Mouse (Mus musculus) layer of hippocampus, postnatal 25 days (tissue): Measurements from ENCODE around the gene Zbtb18. TPM values are rescaled to one million over a fixed set of nuclear protein-coding genes. Genes with fewer than 3 reads are reported as not detected.
"Not testable (repeated sequence)": the region's sequence is repeated elsewhere in the genome, so short reads cannot be mapped to it uniquely, and the experiment has no call there.

ENCODE experiments used
- DNase-seq, 2 experiments: peaks; one replicate each; pipeline ENCODE4 v3.0.0; 2022; ENCODE audit warnings: mixed read lengths in 2 of 2, low spot score in 1 of 2; ENCODE audit errors: extremely low spot score in 1 of 2
- total RNA-seq, 2 experiments: library from RNA; stranded (reverse); gene quantifications; 2 replicates each; pipeline ENCODE4 v1.2.3; 2021

The Zbtb18 gene
- total RNA-seq, 2 experiments from 2014 or later: 563 to 635 TPM

DNA sequence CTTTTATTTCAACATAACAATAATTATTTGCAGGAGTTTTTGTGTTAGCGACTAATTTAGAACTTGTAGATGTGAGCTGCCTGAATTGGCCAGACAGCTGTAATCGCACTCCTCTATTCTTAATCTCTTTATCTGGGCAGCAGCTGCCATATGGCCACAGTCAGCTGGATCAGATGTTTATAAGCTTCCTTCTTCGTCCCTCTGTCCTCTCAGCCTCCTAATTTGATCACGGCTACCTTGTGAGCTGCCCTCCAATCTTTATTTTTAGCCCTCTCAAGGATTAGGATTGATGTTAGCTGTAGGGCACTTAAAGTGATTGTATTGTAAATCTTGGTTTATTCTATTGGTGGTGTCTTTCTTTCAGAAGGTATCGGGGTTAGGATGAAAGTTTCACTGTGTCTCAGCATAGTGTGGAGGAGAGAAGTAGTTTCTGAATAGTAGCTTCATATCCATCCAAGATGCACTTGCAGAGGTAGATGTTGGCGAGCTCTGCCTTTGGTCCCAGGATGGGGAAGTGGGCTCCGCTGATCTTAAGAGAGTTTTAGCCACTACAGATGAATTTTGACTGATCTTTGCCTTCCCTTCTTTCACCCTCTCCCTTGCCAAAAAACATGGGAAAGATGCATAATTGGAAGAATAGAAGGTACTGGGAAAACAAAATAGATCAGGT is 3.4 kb downstream of the Zbtb18 start:
- DNase-seq: no peak

DNA sequence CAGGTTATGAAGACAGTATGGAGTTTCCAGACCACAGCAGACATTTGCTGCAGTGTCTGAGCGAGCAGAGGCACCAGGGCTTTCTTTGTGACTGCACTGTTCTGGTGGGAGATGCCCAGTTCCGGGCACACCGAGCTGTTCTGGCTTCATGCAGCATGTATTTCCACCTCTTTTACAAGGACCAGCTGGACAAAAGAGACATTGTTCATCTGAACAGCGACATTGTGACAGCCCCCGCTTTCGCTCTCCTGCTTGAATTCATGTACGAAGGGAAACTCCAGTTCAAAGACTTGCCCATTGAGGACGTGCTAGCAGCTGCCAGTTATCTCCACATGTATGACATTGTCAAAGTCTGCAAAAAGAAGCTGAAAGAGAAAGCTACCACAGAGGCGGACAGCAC is 4.9 kb downstream of the Zbtb18 start:
- peak; percentile 46 to 54 for DNase-seq

DNA sequence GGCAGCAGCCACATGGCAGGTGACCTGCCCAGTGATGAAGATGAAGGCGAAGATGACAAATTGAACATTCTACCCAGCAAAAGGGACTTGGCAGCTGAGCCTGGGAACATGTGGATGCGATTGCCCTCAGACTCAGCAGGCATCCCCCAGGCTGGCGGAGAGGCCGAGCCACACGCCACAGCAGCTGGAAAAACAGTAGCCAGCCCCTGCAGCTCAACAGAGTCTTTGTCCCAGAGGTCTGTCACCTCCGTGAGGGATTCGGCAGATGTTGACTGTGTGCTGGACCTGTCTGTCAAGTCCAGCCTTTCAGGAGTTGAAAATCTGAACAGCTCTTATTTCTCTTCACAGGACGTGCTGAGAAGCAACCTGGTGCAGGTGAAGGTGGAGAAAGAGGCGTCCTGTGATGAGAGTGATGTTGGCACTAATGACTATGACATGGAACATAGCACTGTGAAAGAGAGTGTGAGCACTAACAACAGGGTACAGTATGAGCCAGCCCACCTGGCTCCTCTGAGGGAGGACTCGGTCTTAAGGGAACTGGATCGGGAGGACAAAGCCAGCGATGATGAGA is 5.5 kb downstream of the Zbtb18 start:
- DNase-seq: no peak

DNA sequence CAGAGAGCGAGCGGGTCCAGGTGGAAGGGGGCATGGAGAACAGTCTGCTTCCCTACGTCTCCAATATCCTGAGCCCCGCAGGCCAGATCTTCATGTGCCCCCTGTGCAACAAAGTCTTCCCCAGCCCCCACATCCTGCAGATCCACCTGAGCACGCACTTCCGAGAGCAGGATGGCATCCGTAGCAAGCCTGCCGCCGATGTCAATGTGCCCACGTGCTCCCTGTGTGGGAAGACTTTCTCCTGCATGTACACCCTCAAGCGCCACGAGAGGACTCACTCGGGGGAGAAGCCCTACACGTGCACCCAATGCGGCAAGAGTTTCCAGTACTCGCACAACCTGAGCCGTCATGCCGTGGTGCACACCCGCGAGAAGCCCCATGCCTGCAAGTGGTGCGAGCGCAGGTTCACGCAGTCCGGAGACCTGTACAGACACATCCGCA is 6.0 kb downstream of the Zbtb18 start:
- DNase-seq: peak in 1 of 2 experiments; percentile 42

DNA sequence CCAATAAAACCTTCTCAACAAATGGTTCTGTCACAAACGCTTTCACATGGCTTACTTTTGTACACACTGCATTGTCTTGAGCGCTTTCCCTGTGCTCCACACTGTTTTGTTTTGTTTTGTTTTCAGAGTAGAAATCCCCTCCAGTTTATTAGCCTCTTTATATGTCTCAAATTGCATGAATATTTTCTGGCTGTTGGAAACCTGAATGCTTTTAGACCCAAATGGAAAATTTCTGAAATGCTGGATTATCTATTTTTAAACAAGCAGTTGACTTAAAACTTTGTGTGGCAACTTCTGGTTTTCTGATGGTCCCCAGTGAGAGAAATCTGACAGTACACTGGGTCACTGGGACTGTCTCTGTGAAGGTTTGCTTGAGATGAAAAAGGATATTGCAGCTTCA is 6.8 kb downstream of the Zbtb18 start:
- DNase-seq: no peak

DNA sequence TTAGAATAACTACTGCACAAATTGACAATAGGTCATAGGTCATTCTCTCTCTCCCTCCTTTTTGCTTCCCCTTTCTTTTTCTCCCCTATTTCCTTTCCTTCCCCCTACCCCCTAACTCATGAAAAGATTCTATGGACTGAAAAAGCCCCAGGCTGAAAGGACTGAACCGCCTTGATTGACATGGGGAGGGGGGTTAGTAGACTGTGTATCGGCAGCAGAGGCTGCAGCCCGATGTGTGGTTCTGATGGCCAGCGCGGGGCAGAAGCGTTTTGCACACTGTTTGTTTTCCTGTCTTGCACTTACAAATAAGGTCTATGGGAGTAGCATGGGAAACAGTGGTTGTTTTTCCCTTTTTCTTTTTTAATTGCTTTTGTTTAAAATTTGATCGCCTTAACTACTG is 7.7 kb downstream of the Zbtb18 start:
- not testable (repeated sequence) for DNase-seq

DNA sequence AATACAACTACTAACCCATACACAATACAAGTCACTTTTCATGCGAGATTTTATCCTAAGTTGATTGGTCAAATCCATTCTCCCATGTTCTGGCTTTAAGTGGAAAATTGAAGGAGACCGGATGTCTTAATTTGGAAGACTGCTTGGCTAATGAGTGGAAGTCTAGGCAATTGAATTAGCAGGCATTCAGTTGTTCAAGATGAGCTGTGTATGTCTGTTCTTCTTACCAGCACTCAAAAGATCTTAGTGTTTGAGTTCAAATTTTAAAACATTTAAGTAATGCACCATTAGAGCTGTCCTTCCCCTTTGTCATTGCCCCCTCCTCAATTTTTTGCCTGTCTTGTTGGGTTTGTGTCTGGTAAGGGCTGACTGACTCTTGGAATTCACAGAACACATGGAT is 8.9 kb downstream of the Zbtb18 start:
- DNase-seq: no peak

DNA sequence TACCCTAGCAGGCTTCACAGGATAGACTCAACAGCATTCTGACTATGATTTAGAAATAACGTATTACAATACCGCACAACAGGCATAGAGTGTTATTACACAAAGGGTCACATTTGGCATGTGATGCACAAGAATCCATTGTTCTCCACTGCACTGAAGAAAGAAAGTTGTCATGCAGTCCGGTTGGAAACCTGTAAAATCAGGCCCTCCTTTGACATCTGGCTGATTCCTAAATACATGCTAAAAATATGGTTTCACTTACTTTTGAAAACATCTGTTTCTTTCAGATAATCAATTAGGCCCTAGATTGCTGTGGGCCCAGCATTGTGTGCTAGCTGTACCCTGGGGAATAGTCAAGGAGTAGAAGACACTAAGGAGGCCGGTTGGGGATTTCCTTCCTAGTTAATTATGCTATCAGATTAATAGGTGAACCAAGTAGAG is 9.9 kb downstream of the Zbtb18 start:
- no peak for DNase-seq

DNA sequence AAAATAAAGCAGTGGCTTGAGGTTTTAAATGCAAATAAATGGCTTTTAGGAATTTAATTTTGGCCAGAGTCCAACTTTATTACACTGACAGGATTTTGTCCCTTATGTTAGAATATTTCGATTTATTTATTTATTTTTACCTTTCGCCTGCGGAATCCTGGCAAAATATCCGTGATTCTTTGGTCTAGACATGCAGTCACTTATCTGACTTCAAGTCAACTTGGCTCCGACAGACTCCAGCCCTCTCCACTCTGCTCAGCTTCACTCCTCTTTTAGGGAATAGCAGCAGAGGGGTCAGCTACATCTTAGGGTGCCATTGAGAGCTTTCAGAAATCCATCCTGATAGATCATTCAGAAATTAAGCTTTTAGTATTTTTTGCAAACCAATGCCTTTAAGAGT is 10.8 kb downstream of the Zbtb18 start:
- DNase-seq: no peak

DNA sequence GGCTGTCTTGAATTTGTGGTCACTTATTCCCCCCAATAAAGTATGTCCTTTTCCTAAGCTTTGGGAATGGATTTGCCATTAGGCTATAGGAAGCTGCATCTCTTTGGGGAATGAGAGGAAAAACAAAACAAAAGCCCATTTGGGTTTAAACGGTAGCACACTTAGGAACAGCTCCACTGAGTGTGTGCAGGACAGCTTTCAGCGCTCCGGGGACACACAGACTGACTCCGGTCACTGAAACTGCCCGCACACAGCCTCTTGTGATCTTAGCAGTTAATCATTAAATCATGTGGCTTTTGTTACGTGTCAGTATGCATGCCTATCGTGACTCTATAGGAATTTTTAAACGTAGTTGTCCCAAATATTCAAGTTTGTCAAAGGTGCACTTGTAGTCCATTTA is 11.7 kb downstream of the Zbtb18 start:
- DNase-seq: no peak

DNA sequence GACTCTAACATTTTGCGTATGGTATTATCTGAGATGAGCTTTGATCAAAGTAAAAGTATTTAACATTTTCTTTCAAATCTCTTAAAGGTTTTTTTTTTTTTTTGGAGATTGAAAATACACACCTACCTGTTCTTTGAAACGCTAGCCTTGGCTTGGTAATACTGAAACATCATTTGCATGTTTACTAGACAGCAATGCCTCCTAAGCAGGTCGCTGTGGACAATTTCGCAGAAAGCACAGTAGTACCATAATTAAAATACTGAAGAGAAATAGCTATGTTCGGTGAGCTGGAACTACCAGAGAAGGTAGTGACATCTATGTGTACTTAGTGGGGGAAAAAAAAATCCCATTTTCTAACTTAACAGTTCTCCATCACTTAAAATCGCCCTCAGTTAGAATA is 12.3 kb downstream of the Zbtb18 start:
- no peak for DNase-seq

DNA sequence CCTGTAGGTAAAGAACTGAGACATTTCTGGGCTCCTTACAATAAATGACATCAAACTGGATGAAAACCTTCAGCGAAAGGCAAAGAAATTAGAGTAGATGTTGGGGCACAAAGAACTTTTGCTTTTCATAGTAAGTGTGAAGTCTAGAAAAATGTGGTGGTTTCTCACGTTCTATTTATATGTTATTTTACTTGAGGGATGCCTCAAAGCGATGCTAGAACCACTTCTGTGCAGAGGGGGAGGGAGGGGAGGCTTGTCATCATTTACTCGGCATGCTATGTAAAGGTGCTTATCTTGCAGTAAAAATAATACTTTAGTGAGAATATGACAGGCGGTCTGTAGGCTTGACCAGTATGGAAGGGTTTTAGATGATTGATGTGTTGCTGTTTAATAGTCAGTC is 13.3 kb downstream of the Zbtb18 start:
- no peak for DNase-seq

DNA sequence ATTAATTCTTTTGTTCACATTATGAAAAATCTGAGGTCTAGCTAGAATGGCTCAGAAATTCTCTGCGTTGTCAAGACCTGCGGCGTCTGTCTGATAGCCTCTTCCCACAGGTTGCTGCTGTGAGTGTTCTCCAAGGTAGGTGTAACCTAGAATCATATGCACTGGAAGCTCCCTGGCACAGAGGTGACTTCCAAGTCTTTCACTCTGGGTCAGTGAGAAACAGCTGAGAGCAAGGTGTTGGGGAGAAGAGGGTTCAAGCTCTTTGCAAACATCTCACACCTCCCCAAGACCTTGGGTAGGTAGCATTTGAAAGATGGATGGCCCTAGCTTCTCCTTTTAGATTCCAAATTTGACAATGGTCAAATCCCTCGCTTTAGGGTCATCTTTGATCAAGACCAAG is 14.1 kb downstream of the Zbtb18 start:
- DNase-seq: no peak

DNA sequence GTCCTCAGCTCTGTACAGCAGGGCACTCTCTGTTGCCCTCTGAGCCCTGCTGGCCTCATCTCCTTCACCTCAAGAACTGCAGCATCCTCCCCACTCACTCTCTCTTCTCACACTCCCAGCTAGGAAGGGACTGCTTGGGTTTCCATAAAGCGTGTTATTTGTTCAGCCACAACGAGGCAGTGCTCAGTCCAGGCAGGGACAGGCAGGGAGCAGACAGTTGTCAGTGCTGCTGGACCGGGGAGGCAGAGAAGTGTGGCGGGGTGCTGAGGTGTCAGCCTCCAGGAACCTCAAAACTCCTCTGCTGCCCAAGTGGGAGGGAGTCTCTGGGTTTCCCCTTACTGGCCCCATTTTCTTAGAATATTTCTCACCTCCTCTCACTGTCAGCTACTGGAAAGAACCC is 14.6 kb downstream of the Zbtb18 start:
- no peak for DNase-seq

DNA sequence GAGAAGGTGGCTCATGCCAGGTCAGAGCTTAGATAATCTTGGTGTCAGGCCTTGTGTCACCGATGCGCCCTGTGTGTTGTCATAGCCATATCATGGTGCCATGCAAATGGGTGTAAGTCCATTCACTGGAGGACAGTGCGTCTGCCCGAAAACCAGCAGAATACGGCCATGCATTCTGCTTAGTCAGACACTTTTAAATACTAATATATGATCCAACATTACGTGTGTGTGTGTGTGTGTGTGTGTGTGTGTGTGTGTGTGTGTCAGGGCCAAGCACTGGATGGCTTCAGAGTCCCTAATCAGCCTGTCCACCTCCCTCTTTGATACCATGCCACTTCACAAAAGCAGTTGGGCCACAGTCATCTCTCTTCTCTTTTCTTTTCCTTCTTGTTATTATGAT is 15.8 kb downstream of the Zbtb18 start:
- no peak for DNase-seq

DNA sequence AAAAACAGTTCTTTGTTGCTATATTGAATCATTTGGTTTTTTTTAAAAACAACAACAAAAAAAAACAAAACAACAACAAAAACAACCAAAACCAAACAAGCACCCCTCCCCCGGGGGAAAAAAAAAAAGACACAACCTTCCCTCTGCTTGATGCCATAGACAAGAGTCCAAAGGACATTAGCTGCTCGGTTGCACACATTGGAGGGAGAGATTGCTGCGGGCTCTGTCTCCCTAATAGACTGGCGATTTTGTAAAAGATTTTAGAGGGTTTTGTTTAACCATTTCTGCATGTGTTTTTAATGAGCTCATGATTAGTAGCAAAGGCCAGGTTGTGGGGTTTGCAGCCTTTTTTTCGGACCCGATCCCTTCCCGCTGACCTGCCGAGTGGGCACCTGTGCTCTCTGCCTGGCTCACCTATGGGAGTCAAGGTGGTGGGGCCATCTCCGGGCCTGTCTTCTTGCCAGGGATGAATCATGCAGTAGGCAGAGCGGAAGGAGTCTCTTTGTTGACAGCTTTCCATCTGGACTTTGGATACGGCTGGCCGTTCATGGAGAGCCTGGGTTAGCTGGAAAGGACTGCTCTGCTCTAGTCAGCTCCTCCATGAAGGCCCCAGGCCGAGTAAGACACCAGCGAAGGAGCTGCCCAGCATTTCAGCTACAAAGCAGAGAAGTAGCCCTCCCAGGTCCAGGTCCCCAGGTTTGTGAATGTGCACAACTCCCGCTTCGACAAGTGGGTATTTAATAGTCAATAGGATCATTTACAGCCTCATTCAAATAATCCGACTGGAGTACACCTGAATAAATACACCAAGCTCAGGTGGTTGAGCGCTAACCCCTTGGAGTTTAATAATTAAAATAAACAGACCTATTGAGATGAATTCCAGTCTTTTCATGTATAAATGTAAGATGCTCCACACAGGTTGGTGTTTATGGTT is 16.6 kb downstream of the Zbtb18 start:
- no peak for DNase-seq

DNA sequence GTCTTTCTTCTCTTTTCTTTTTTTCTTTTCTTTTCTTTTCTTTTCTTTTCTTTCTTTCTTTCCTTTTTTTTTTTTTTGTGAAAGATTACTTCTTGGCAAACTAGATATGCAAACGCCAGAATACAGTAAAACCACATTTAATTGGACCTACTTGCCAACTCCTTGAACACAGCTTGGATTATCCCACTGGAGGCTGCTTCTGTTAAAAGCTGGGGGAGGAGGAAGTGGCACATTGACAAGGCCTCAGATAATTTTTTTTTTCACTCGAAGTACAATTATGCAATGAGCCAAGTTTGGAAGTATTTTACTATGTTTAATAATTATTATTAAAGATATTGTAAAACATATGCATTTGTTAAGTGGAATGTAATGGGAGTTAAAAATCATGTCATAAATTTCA is 17.4 kb downstream of the Zbtb18 start:
- DNase-seq: no peak

DNA sequence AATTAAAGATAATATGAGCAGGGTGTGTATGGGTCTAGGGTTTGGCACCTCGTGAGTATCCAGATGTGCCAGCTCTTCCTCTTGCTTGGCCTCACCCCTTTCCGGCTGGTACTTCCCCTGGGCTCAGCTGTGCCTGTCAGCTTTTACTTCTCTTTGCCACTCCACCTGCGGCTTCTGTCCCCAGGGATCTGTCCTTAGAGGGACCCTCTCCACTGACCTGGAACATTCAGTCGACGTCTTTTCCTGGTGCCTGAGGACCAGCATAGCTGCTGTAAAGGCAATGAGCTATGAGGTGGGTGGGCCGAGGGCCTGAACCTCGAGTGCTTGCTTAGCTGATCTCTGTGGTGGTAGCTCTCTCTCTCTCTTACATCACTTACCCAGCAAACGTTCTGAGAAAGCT is 25.0 kb downstream of the Zbtb18 start:
- DNase-seq: no peak

DNA sequence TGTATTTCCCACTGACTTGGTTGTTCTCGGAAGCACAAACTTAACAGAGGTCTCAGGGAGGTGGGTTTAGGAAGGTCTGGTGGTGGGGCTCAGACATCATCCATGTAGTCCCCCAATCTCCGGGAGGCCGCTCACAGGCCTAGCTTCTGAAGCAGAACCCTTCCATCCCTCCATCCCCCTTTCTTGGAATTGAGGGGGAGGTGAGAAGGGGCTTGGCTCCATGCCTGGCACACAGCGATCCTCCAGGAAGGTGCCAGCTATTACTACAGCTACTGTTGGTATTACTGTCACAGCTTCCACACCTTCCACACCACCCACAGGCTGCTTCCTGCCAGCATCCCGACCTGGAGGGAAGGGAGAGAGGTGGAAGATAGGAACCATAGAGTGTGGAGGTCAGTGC is 26.3 kb downstream of the Zbtb18 start:
- DNase-seq: no peak

DNA sequence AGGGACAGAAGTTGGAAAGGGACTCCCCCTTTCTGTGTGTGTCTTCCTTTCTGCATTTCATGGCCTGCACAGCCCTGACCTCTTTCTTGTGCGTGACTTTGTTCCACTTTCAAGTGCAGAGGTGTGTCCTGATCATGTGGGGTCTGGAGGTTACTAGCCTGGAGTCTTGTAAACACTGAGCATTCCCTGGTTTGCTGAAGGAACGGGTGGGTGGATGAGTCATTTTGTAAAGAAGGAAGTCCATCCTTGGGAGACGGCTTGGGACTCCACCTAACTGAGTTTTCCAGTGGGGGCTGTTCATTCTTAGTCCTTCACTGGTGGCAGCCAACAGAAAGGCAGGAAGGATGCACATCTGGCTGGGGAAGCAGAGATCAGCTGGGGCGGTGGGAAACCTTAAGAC is 27.9 kb downstream of the Zbtb18 start:
- no peak for DNase-seq

DNA sequence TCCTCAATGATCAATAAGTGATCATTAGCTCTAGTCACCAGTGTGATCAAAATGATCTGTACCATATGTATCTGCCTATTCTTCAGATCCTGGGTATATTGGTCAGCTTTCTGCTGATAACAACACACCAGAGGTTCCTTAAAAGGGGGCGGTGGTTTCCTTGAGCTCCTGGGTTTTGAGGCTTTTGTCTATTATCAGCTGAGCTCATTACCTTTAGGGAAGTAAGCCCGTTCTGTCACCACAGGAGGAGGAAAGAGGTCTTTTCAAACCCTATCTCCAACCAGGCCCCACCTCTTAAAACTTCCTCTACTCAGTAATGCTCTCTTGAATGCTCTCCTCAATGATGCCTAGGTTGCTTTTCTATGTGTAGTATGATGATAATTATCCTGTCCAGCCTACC is 28.8 kb downstream of the Zbtb18 start:
- no peak for DNase-seq
